Mouse (Mus musculus): ENCODE data around the gene Plin2.

- TF ChIP-seq CTCF (IDR thresholded peaks at IDR 0.05; ENCODE audit: borderline replicate concordance, insufficient read depth, low read length) (no peak), POLR2A (IDR thresholded peaks at IDR 0.05; ENCODE audit: low read depth, low read length) (no peak)
These were observed 20.9 kb upstream of the Plin2 start for GRCm38 (mm10) chr4:86690768-86691167.

Data from embryonic fibroblast, embryonic 13.5 days (primary cell).